Mouse (Mus musculus): ENCODE measurements around the gene Gm45711. TPM values are rescaled to one million over a fixed set of nuclear protein-coding genes. Genes with fewer than 3 reads are reported as not detected.
"Not testable (repeated sequence)": the region's sequence is repeated elsewhere in the genome, so short reads cannot be mapped to it uniquely, and the experiment has no call there.

The Gm45711 gene
- polyA plus RNA-seq (2014; fragmentation: Nextera tagmentation; extraction: Ambion mirVana), result not detected in 2 replicates

DNA sequence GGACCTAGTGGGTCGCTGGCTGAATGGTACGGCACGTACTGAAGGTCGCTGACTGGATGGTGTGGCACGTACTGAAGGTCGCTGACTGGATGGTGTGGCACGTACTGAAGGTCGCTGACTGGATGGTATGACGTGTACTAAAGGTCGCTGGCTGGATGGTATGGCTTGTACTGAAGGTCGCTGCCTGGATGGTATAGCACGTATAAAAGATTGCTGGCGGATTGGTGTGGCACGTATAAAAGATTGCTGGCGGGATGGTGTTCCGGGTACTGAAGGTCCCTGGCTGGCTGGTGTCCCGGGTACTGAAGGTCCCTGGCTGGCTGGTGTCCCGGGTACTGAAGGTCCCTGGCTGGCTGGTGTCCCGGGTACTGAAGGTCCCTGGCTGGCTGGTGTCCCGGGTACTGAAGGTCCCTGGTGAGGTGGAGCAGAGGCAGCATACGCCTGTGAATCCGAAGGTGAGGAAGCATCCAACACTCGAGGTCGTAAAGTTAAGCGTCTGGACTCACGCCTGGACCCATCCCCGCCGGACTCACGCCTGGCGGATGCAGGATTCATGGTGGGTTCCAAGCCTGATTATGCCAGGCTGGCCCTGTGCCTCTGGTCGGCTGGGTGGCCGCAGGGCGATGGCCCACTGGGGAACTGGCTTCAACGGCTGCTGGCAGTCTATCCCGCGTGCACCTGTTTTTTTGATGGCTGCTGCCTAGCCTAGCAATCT, at the start of gene Gm45711, which contains the start of gene Cmtm1:
Gene Gm45711 (minus strand): TSS at position 641 of the 715 bp plus-strand sequence.
Gene Cmtm1 (minus strand): TSS at position 705 of the 715 bp plus-strand sequence.
- not testable (repeated sequence) for H3K4me2 ChIP-seq (ENCODE audit: low read depth, low read length); ATAC-seq (ENCODE audit: low read depth); H3K27me3 ChIP-seq (replicated peaks; ENCODE audit: control insufficient read depth, insufficient read depth, low read length); H3K36me3 ChIP-seq (ENCODE audit: control insufficient read depth, insufficient read depth, low read length); H3K27ac ChIP-seq (replicated peaks; ENCODE audit: low read depth, low read length); H3K9me3 ChIP-seq (ENCODE audit: control insufficient read depth, low read length); H3K9ac ChIP-seq (ENCODE audit: low read depth, low read length); DNase-seq (ENCODE audit: low spot score); H3K4me1 ChIP-seq (ENCODE audit: control insufficient read depth, insufficient read depth, low read length); H3K4me3 ChIP-seq (ENCODE audit: low read depth, low read length)
- WGBS, result 88% methylated on average over 27 of the region's 36 CpGs

- Histone ChIP-seq H3K36me3 (ENCODE audit: control insufficient read depth, insufficient read depth, low read length) (peaks cover 25% of the 10 kb centered on the region; the same call in 1 of the 2 replicates), H3K27me3 (replicated peaks; ENCODE audit: control insufficient read depth, insufficient read depth, low read length) (no peaks in the 10 kb centered on the region), H3K4me2 (ENCODE audit: low read depth, low read length) (no peak overlapping the region), H3K9ac (ENCODE audit: low read depth, low read length) (no peak overlapping the region), H3K9me3 (ENCODE audit: control insufficient read depth, low read length) (no peaks in the 10 kb centered on the region), H3K4me3 (ENCODE audit: low read depth, low read length) (no peak overlapping the region), H3K4me1 (ENCODE audit: control insufficient read depth, insufficient read depth, low read length) (no peaks in the 10 kb centered on the region), H3K27ac (replicated peaks; ENCODE audit: low read depth, low read length) (no peak overlapping the region)
- ATAC-seq (ENCODE audit: low read depth) (no peak), DNase-seq (ENCODE audit: low spot score) (no peak)
- 87% methylated on average over 3 of the region's 3 CpGs for WGBS
Observed at GRCm38 (mm10) chr8:104358637-104359036, 48.8 kb upstream of the Gm45711 start.

- Histone ChIP-seq H3K4me1 (ENCODE audit: control insufficient read depth, insufficient read depth, low read length) (no peaks in the 10 kb centered on the region), H3K4me2 (ENCODE audit: low read depth, low read length) (no peak overlapping the region), H3K27ac (replicated peaks; ENCODE audit: low read depth, low read length) (no peak overlapping the region), H3K9me3 (ENCODE audit: control insufficient read depth, low read length) (no peaks in the 10 kb centered on the region), H3K4me3 (ENCODE audit: low read depth, low read length) (no peak overlapping the region), H3K36me3 (ENCODE audit: control insufficient read depth, insufficient read depth, low read length) (peaks cover 29% of the 10 kb centered on the region), H3K9ac (ENCODE audit: low read depth, low read length) (no peak overlapping the region), H3K27me3 (replicated peaks; ENCODE audit: control insufficient read depth, insufficient read depth, low read length) (no peaks in the 10 kb centered on the region)
- DNase-seq (ENCODE audit: low spot score), result no peak
- WGBS, result 96% methylated on average over 10 of the region's 10 CpGs
- no peak for ATAC-seq (ENCODE audit: low read depth)
Observed at GRCm38 (mm10) chr8:104354504-104354903, 44.6 kb upstream of the Gm45711 start.

GRCm38 (mm10) chr8:104353186-104353585, 43.3 kb upstream of the Gm45711 start:
- 61% methylated on average over 5 of the region's 5 CpGs for WGBS
- H3K9ac ChIP-seq (ENCODE audit: low read depth, low read length), result no peak overlapping the region
- no peaks in the 10 kb centered on the region for H3K27me3 ChIP-seq (replicated peaks; ENCODE audit: control insufficient read depth, insufficient read depth, low read length)
- DNase-seq (ENCODE audit: low spot score) (no peak), ATAC-seq (ENCODE audit: low read depth) (no peak)
- peaks cover 33% of the 10 kb centered on the region for H3K36me3 ChIP-seq (ENCODE audit: control insufficient read depth, insufficient read depth, low read length)
- no peak overlapping the region for H3K27ac ChIP-seq (replicated peaks; ENCODE audit: low read depth, low read length)
- H3K9me3 ChIP-seq (ENCODE audit: control insufficient read depth, low read length), result no peaks in the 10 kb centered on the region
- no peak overlapping the region for H3K4me3 ChIP-seq (ENCODE audit: low read depth, low read length)
- H3K4me2 ChIP-seq (ENCODE audit: low read depth, low read length), result no peak overlapping the region
- H3K4me1 ChIP-seq (ENCODE audit: control insufficient read depth, insufficient read depth, low read length), result no peaks in the 10 kb centered on the region

GRCm38 (mm10) chr8:104350047-104350446, 40.2 kb upstream of the Gm45711 start:
- Histone ChIP-seq H3K9me3 (ENCODE audit: control insufficient read depth, low read length) (no peaks in the 10 kb centered on the region), H3K4me1 (ENCODE audit: control insufficient read depth, insufficient read depth, low read length) (no peaks in the 10 kb centered on the region), H3K9ac (ENCODE audit: low read depth, low read length) (no peak overlapping the region), H3K36me3 (ENCODE audit: control insufficient read depth, insufficient read depth, low read length) (peaks cover 44% of the 10 kb centered on the region), H3K4me2 (ENCODE audit: low read depth, low read length) (no peak overlapping the region), H3K4me3 (ENCODE audit: low read depth, low read length) (no peak overlapping the region), H3K27me3 (replicated peaks; ENCODE audit: control insufficient read depth, insufficient read depth, low read length) (no peaks in the 10 kb centered on the region), H3K27ac (replicated peaks; ENCODE audit: low read depth, low read length) (no peak overlapping the region)
- DNase-seq (ENCODE audit: low spot score) (no peak), ATAC-seq (ENCODE audit: low read depth) (no peak)
- WGBS, result 70% methylated on average over 13 of the region's 13 CpGs

DNA sequence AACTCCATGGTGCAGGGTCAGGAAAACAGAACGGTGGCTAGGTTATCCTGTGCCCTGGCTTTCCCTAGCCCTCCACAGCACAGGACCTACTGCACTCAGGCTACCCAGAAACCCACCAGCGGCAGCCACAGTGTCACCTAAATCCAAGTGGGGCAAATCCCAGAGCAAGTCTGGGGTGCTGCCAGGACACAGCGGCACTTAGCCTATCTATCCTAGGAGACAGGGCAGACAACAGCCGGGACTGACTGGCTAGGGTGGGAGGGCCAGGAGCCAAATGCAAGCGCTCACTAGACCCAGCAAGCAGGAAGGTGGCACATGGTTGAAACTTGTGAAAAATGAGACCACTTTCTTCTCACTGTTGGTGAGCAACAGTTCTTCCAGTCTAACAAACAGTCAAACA, 39.1 kb upstream of the Gm45711 start:
- Histone ChIP-seq H3K4me2 (ENCODE audit: low read depth, low read length) (no peak overlapping the region), H3K27me3 (replicated peaks; ENCODE audit: control insufficient read depth, insufficient read depth, low read length) (no peaks in the 10 kb centered on the region), H3K4me3 (ENCODE audit: low read depth, low read length) (no peak overlapping the region), H3K4me1 (ENCODE audit: control insufficient read depth, insufficient read depth, low read length) (no peaks in the 10 kb centered on the region), H3K9ac (ENCODE audit: low read depth, low read length) (no peak overlapping the region), H3K9me3 (ENCODE audit: control insufficient read depth, low read length) (no peaks in the 10 kb centered on the region), H3K36me3 (ENCODE audit: control insufficient read depth, insufficient read depth, low read length) (peaks cover 42% of the 10 kb centered on the region), H3K27ac (replicated peaks; ENCODE audit: low read depth, low read length) (no peak overlapping the region)
- DNase-seq (ENCODE audit: low spot score) (no peak), ATAC-seq (ENCODE audit: low read depth) (no peak)
- WGBS, result 82% methylated on average over 5 of the region's 5 CpGs

- H3K9ac ChIP-seq (ENCODE audit: low read depth, low read length), result no peak overlapping the region
- DNase-seq (ENCODE audit: low spot score) (no peak), ATAC-seq (ENCODE audit: low read depth) (no peak)
- 0 out of 2 replicates have a peak, but pooled peaks cover 1% of the 10 kb centered on the region for H3K4me1 ChIP-seq (ENCODE audit: control insufficient read depth, insufficient read depth, low read length)
- no peaks in the 10 kb centered on the region for H3K9me3 ChIP-seq (ENCODE audit: control insufficient read depth, low read length)
- H3K4me3 ChIP-seq (ENCODE audit: low read depth, low read length), result no peak overlapping the region
- peaks cover 37% of the 10 kb centered on the region for H3K36me3 ChIP-seq (ENCODE audit: control insufficient read depth, insufficient read depth, low read length)
- H3K27me3 ChIP-seq (replicated peaks; ENCODE audit: control insufficient read depth, insufficient read depth, low read length), result no peaks in the 10 kb centered on the region
- H3K4me2 ChIP-seq (ENCODE audit: low read depth, low read length), result no peak overlapping the region
- WGBS, result 62% methylated on average over 11 of the region's 12 CpGs
- no peak overlapping the region for H3K27ac ChIP-seq (replicated peaks; ENCODE audit: low read depth, low read length)
Observed at GRCm38 (mm10) chr8:104346706-104347105, 36.8 kb upstream of the Gm45711 start.

DNA sequence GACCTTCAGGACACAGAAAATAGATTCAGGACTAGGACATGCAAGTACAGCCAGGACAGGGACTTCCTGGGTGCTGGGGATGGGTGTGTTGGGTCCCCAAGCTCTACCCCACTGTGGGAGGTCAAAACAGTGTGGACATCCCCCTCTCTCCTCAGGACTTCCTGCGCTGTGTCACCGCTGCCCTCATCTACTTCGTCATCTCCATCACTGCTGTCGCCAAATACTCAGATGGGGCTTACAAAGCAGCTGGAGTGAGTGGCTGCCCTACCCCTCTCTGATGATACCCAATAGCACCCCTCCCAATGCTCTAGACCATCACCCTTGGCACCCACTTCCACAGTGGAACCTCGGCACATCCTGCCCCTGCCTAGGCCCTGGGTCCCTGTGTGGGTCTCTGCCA, 34.7 kb upstream of the Gm45711 start:
- ATAC-seq (ENCODE audit: low read depth), result no peak
- H3K9ac ChIP-seq (ENCODE audit: low read depth, low read length), result no peak overlapping the region
- 87% methylated on average over 4 of the region's 5 CpGs for WGBS

GRCm38 (mm10) chr8:104343957-104344356, 34.1 kb upstream of the Gm45711 start:
- ATAC-seq (ENCODE audit: low read depth), result peak; percentile 36
- Histone ChIP-seq H3K9me3 (ENCODE audit: control insufficient read depth, low read length) (no peaks in the 10 kb centered on the region), H3K4me2 (ENCODE audit: low read depth, low read length) (no peak overlapping the region), H3K4me1 (ENCODE audit: control insufficient read depth, insufficient read depth, low read length) (peaks cover 11% of the 10 kb centered on the region; the same call in 1 of the 2 replicates), H3K4me3 (ENCODE audit: low read depth, low read length) (no peak overlapping the region), H3K27ac (replicated peaks; ENCODE audit: low read depth, low read length) (no peak overlapping the region), H3K9ac (ENCODE audit: low read depth, low read length) (no peak overlapping the region), H3K36me3 (ENCODE audit: control insufficient read depth, insufficient read depth, low read length) (peaks cover 37% of the 10 kb centered on the region), H3K27me3 (replicated peaks; ENCODE audit: control insufficient read depth, insufficient read depth, low read length) (no peaks in the 10 kb centered on the region)
- peak; percentile 90 for DNase-seq (ENCODE audit: low spot score)
- 10% methylated on average over 7 of the region's 7 CpGs for WGBS

More for the DNA sequence above, 34.7 kb upstream of the Gm45711 start:
- Histone ChIP-seq H3K9me3 (ENCODE audit: control insufficient read depth, low read length) (no peaks in the 10 kb centered on the region), H3K4me1 (ENCODE audit: control insufficient read depth, insufficient read depth, low read length) (peaks cover 7% of the 10 kb centered on the region; the same call in 1 of the 2 replicates), H3K36me3 (ENCODE audit: control insufficient read depth, insufficient read depth, low read length) (peaks cover 37% of the 10 kb centered on the region), H3K4me3 (ENCODE audit: low read depth, low read length) (no peak overlapping the region), H3K4me2 (ENCODE audit: low read depth, low read length) (no peak overlapping the region), H3K27ac (replicated peaks; ENCODE audit: low read depth, low read length) (no peak overlapping the region), H3K27me3 (replicated peaks; ENCODE audit: control insufficient read depth, insufficient read depth, low read length) (no peaks in the 10 kb centered on the region)
- DNase-seq (ENCODE audit: low spot score), result no peak

All from embryonic facial prominence, embryonic 14.5 days (tissue).